In the genomic region with DNA sequence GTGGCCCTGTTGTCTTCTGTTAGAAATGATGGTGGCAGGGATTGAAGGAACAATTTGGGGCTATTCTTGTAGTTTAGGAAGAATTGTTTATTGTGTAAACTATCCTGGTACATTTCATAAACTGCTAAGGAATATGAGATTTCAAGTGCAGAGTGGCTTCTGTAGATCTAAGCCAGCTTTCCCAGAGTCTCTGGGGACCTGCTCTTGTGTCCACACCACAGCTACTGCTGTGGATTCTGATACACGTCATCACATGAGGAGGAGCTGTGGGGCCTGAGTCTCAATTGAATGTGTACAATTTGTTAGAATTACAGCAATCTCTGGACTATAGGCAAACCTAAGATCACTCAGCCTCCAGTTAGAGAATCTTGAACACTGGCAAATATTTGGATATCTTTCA, we compare ENCODE assay signal across 14 mouse cellular contexts. TPM values are rescaled to one million over a fixed set of nuclear protein-coding genes. Genes with fewer than 3 reads are reported as not detected.
DNase-seq lines count a peak whose midpoint lies in the region; ATAC-seq and TF ChIP-seq lines count a peak whose summit lies in the region.
"Had no signal": no experiment of that assay in that cellular context is flagged by ENCODE, and none has a peak within 500 bp of the region (broad histone marks: within the 10 kb centered on the region; RNA-seq: fewer than 3 reads in every experiment).

No protein-coding gene starts in this region.

- H3K9ac ChIP-seq in hindbrain, embryonic 16.5 days (ENCODE audit: low read depth, low read length): no peak overlapping the region
- H3K9ac ChIP-seq: intestine, embryonic 15.5 days; liver, embryonic 15.5 days had no signal

- intact Hi-C loops in gastrocnemius, adult 2 months (cut with DNase I): no loop called here

- no peak overlapping the region for H3K4me3 ChIP-seq in gastrocnemius, adult 2 months
- no peak overlapping the region for H3K4me3 ChIP-seq in hindbrain, embryonic 16.5 days (ENCODE audit: low read length)
- H3K4me3 ChIP-seq: erythroblast, embryonic 14.5 days; intestine, embryonic 15.5 days; liver, embryonic 15.5 days had no signal

- H3K4me1 ChIP-seq in hindbrain, embryonic 16.5 days (ENCODE audit: control insufficient read depth, insufficient read depth, low read depth, low read length): no peaks in the 10 kb centered on the region; the same call in 1 of the 2 replicates

- H3K27me3 ChIP-seq in hindbrain, embryonic 16.5 days (replicated peaks; ENCODE audit: control insufficient read depth, insufficient read depth, low read length): no peaks in the 10 kb centered on the region
- H3K27me3 ChIP-seq: intestine, embryonic 15.5 days; liver, embryonic 15.5 days; Patski had no signal

- H3K36me3 ChIP-seq in hindbrain, embryonic 16.5 days (ENCODE audit: control insufficient read depth, insufficient read depth, low read length): no peaks in the 10 kb centered on the region
- H3K36me3 ChIP-seq: intestine, embryonic 15.5 days; liver, embryonic 15.5 days had no signal

- 42% methylated on average over 1 of the region's 1 CpGs for WGBS in hindbrain, embryonic 16.5 days

- TF ChIP-seq CTCF in gastrocnemius, adult 2 months (IDR thresholded peaks at IDR 0.05): no peak

- no peak overlapping the region for H3K4me2 ChIP-seq in hindbrain, embryonic 16.5 days (ENCODE audit: low read length)
- H3K4me2 ChIP-seq: intestine, embryonic 15.5 days; liver, embryonic 15.5 days had no signal

- peak overlapping the region; percentile 70 for H3K27ac ChIP-seq in gastrocnemius, adult 2 months
- H3K27ac ChIP-seq in hindbrain, embryonic 16.5 days (ENCODE audit: low read depth, low read length): peak overlapping the region; percentile 61
- H3K27ac ChIP-seq: liver, embryonic 15.5 days had no signal

- DNase-seq in gastrocnemius, adult 2 months: peak; percentile 24
- no peak for DNase-seq in gastrocnemius, postnatal 10 days
- peak; percentile 19 for DNase-seq in kidney, postnatal 10 days
- no peak for DNase-seq in kidney, adult 18-20 months
- peak; percentile 68 for DNase-seq in MN1 (ENCODE audit: low spot score)
- no peak for DNase-seq in urinary bladder, postnatal 14 days (ENCODE audit: low spot score)
- no peak for DNase-seq in layer of hippocampus, adult 9-10 months (ENCODE audit: low spot score)
- DNase-seq: cerebellum, postnatal 14 days; gastrocnemius, postnatal 36 days had no signal

- no peak for ATAC-seq in hindbrain, embryonic 16.5 days
- ATAC-seq: intestine, embryonic 15.5 days; Patski had no signal

- no peaks in the 10 kb centered on the region for H3K9me3 ChIP-seq in hindbrain, embryonic 16.5 days (ENCODE audit: control insufficient read depth, low read length)
- H3K9me3 ChIP-seq: intestine, embryonic 15.5 days; liver, embryonic 15.5 days had no signal

RNA-seq across cellular contexts. Expression of a gene that starts 15.3 kb away (rescaled TPM):
- 10 to 100 TPM; 36.1 to 54.7 TPM for total RNA-seq in gastrocnemius, adult 2 months (2021)
- total RNA-seq in gastrocnemius, postnatal 10 days (2021): 10 to 100 TPM; 79.4 to 94.4 TPM
- 60.0 and 61.0 TPM in 2 replicates for polyA plus RNA-seq in hindbrain, embryonic 16.5 days (2015; fragmentation: Nextera tagmentation; extraction: Ambion mirVana)

Comparison
In these comparisons a context has a peak if more than half of its experiments do, and no peak if none do; other contexts are left out.
1. DNase-seq: peak in gastrocnemius, adult 2 months (single experiment), kidney, postnatal 10 days (single experiment) and MN1 (single experiment); none in gastrocnemius, postnatal 10 days (single experiment), kidney, adult 18-20 months (single experiment), urinary bladder, postnatal 14 days (single experiment) and layer of hippocampus, adult 9-10 months (single experiment).